Mouse (Mus musculus) thymus, postnatal 25 days (tissue): ENCODE data around the gene Skor1.
A peak's percentile ranks its signal among the peaks of the same experiment; 100 is the strongest.

Source experiments
- DNase-seq: peaks from one replicate; pipeline ENCODE4 v3.0.0; 2022

Gene Skor1

DNA sequence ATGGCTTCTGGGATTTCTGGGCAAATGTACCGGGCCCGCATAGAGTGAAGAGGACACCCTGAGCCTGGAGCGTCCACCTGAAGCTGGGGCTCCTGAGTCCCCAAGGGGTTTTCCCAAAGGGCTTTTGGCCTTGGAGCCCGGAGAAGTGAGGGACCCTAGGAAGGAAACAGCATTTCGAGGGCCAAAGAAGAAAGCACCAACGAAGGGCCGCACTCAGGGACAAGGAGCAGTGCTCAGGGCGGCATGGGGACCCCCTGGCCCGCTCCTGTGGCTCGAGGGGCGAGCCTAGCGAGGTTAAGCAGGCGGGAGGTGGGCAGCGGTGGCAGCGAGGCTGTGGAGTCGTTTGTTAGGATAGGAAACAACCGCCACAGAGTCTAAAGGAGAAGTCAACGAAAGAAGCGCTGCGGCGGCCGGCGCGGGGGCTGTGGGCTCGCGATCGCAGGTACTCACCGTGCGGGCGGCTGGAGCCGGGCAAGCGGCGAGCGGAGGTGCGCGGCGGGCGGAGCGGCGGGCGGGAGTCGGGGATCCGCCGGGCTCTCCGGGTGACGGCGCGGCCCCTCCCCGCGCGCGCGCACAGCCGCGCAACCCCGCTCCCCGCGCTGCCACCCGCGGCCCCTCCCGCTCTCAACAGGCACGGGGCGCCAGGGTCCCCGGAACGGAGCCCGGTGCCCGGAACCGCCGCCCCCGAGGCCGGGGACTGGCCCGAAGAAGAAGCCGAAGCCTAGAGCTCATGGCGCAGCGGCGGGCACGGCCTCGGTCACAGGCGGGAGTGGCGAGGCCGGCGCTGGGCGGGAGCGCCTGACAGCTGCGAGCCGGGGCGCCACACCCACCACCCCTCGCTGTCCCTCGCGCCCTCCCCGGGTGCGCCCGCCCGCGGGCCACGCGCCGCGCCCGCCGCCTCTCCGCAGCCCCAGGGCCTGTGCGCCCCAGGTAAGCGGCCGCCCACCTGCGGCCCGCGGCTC lies at the start of gene Skor1:
Gene Skor1 (minus strand): TSS at position 552 of the 962 bp plus-strand sequence.
- no peak for DNase-seq

DNA sequence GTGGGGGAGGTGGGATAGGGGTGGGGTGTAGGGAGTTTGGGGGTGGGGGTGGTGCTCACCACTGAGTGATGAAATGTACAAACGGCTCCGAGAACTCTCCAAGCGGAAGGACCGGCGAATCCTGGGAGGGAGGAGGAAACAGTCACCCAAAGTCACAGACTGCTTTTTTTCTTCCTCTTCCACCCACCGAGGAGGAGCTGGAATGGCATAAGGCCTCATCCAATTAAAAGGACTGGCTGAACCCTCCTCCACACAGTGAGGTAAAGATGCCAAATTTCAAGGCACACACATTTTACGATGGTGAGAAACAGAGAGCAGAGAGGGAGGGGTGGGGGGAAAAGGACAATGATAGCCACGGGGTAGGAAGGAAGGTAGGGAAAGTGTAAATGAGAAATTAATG lies 48.5 kb upstream of the Skor1 start:
- DNase-seq = no peak

DNA sequence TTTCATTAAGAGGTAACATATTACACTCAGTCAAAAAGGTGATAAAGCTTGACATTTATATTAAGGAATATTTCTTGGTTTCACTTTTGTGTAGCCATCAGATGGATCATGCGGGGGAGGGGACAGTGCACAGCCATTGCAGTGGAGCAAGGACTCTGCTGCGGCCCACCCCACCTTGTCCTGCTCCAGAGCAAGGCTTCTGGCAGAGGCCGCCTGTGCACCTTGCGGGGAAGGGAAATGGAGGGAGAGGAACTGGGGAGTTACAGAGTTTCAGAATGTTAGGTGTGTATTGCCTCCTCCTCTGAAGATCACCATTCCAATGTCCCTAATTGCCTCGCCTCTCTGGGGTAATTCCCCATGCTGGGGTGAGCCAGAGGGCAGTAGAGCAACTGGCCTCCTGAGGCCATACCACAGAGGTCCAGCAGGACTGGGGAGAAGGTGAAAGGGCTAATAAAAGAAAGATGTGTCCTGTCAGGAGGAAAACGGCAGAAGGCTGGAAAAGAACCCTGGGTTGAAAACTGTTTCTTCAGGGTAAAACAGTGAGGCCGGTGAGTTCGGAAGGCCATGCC lies 47.4 kb upstream of the Skor1 start:
- no peak for DNase-seq

DNA sequence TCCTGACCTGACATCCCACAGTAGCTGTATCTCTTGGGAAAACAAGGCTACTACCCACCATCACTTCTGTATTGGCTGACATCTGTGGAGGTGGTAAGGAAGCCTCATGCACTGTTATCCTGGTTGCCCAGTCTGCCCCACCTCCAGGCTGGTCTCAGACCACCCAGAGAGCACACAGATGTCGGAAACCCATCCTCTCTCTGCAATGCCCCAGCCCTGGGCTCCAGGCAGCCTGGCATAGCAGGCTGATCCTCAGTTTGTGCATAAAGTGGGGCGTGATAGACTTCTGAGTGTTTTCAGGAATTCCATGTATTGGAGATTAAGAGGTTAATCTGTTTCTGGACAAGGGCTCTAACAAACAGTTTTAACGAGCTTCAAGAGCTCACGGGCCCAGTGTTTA lies 46.8 kb upstream of the Skor1 start:
- no peak for DNase-seq

DNA sequence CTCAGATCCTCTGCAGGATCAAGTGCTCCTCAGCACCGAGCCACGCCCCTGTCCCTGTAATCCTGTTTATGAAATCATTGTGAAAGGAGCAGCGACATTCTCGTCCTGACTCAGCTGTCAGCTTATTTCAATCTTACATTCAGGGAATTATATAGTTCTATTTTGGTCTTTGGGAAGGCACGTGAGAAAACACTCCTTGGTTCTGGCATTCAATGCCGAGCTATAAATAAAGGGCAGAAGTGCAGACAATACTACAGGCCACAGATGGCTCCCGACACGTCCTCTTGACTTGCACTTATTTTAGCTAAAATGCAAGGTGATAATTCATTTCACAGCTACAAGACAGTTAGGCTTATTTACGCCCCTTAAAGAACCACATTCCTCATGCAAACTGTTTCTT lies 46.0 kb upstream of the Skor1 start:
- DNase-seq = no peak

DNA sequence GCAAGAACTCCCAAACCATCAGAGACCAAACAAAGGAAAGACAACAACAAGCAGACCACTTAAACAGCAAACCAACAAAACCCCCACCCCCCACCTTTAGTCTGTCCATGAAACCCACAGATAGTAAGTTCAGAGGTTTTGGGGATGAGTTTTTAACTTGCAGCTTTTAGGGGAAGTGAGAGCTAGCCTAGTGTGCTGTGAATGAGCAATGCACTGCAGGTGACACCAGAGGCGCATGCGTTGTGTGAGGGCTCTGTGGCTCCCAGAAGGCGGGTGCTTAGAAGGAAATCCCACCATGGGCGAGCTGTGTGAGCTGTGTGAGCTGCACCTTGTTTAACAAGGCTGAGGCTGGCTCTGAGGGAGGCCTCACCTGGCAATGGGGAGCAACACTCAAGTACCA lies 44.0 kb upstream of the Skor1 start:
- no peak for DNase-seq

DNA sequence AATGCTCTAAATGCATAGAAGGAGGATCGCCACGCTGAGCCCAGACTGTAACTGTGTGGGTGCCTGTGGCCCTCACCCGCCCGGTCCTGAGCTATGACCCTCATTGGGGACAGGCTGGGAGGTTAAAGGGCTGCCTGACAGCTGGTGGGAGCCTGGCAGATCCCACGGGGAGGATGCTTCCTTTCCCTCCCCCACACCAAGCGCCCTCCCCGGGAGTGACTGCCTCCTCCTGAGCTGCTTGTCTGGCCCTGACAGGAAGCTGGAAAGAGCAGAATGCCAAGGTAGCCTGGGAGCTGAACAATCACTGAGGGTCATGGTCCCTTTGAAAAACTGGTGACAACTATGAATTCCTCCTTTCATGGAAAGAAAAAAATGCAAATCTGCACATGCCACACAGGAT lies 38.5 kb upstream of the Skor1 start:
- DNase-seq = no peak

DNA sequence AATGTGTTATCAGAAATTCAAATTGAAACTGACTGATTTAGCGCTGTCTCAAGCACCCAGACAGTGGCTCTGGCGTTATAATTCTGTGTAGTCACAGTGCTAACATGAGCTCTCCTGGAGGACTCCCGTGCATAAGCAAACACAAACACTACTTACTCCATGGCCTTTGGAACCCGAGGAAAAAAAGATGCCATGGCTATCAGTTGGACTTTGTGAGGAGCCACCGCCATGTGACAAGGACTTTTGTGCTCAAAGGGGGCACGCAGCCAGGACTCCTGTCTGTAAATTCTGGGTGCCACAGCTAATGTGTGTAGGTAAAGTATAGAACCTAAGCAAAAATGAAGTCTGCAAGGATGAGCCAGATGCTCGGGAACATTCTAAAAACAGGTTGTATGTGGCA lies 36.5 kb upstream of the Skor1 start:
- no peak for DNase-seq

DNA sequence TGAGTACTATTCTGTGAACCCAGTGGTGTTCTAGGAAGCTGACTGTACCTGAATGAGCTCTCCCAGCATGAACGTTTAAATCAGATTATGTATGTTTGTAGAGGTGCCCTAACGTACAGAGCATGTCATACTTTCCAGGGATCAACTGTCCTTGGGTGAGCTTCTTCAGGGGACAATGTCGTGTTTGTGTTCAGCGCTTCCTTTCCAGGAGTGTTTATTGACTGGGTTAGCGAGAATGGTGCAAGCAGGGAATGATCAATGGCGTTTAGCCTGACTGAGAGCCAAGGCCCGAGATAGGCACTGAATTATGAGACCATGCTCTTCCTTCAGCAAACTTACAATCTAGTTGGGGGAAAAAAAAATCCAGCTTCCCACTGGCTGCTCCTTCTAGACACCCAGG lies 35.1 kb upstream of the Skor1 start:
- DNase-seq = no peak

DNA sequence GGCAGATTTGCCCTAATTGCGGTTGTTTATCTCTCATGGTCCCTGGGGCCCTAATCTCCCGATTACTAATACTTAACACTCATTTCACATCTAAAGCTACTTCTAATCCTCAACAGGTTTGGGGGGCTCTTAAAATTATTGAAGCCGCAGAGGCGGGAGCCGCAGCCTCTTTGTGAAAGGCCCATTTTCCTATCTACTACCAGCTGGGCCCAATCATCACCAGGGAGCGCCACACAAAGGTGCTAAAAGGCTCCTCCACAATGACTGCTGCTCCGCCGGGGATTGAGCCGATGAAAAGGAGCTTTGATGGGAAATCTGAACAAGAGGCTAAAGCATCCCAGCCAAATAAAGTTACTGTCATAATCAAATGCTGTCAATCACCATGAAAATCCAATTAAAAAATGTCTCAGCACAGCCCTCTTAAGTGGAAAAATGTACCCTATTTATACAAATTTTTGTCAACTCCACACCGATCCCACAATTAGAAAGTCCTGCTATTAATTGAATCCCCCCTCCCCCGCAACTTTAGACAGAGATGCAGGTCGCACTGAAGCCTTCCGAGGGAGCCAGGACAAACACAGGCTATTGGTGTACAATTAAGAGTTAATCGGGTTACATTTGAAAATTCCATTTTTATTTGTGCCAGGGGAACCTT lies 33.7 kb upstream of the Skor1 start:
- no peak for DNase-seq

DNA sequence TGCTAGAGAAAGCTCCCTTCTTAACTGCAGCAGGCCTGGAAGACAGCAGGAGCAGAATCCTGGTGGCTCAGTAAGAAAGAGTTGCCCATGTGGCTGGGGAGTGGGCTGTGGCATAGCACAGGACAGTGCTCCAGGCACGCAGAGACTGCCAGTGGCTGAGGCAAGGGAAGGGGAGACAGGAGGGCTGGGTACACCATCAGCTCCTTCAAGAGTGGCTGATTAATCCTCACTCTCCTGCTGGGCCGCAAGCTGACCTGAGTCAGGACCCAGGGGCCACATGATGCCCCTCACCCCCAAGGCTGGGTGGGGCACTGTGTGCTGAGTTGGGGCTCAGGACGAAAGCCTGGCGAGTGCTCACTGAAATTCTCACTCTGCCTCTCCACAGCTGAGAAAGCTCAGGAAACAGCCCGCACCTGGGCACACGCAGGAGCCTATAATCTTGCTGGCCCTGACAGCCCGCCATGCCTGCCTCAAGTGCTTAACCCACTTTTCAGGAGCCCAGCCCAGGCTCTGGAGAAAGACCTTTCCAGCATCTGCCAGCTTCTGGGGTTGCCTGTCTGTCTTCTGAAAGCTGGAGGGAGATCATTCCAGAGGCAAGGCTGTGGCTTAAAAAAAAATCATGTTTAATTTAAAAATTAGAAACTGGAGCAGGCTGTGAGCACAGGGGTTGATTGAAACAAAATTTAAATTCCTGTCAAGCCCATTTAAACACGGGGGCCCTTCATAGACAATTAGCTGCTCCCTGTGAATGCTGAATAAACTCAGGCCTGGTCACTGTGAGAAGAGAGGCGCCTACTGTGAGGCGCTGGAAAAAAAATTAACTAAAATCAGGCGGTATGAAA lies 32.8 kb upstream of the Skor1 start:
- DNase-seq = no peak

DNA sequence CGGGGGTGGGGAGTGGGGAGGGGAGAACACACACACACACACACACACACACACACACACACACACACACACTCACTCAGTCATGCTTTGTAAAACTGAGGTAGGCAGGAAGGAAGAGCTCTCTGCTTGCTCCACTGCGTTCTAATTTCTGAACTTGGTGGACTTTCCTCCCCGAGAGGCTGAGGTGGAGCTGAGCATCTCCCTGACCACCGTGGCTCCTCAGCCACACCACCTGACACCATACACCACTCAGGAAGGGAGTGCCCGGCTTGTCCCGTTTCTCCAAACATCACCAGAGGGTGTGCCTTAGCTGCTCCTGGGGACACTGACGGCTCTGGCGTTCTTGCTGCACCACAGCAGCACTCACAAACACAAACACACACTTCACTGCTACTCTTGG lies 29.5 kb upstream of the Skor1 start:
- no peak for DNase-seq

DNA sequence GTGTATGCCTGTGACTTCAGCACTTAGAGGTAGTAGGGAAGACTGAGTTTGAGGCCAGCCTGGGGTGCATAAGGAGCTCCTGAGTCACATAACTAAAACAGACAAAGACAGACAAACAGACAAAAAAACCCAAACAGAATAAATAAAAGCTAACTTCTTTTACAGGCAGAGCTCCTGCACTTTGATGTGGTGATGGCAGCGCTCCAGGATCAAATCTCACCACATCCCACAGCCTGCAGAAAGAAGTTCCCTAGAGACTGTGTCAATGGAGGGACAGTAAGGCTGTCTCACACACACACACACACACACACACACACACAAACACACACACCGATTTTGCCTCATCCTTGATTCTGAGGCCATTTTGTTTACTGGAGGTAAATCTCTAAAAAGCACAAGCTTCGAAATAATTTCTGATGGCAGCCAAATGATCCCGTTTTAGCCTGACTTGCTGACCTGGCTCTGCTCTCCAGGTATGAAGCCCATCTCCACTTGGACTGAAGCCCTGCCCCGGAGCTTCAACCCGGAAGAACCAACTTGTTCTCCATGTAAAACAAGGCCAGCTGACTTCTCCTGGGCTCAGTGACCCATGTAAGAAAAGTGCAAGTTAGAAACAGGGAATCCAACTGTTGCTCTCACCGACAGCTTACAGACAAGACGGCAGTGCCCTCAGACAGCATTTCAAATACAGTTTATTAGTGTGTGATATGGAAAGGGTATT lies 25.4 kb upstream of the Skor1 start:
- peak; percentile 38 for DNase-seq

DNA sequence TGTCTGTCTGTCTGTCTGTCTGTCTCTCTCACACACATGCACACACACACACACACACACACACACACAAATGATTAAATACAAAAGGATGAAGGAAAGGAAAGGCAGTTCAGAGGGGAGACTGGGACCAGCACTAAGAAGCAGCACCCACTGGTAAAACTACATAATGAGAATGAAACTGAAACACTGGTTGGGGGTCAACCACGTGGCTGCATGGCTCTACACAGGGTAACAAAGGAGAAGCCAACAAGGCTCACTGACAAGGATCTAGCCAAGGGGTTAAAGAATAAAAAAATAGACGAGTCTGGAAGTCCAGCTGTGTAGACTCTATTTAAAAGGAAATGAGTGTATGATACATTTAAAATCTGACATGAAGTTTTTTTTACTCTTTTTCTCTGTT lies 23.2 kb upstream of the Skor1 start:
- DNase-seq = no peak

DNA sequence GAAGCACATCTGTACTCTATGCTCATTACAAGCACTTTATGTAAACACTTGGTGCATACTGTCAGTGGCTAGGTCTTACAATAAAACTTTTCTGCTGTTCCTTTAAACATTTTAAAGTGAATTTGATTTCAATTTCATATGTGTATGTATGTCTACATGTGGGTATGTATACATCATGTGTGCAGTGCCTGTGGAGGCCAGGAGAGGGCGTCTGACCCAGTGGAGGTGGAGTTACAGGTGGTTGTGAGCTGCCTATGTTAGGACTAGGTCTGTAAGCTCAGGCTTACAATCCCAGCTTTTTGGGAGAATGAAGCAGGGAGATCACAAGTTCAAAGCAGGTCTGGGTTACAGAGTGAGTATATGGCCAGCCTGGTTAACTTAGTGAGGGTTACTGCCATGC lies 20.4 kb upstream of the Skor1 start:
- no peak for DNase-seq

DNA sequence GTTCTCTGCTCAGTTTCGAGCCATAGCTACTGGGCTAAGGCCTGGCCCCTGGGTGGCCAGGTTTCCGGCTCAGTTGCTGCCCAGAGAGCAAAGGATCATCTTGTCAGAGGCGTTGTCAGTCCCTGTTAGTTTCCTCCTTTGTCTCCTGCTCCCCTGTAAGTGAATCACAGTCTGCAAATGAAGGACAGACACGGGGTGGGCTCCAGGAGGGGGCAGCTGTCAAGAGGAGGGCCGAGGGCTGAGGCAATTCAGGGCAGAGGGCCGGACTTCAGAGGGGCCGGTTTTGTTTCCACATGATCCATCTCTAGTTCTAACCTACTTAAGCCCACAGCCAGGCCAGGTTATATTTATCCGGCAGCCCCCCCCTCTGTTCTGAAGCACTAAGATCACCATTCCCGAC lies 16.3 kb upstream of the Skor1 start:
- DNase-seq = no peak

DNA sequence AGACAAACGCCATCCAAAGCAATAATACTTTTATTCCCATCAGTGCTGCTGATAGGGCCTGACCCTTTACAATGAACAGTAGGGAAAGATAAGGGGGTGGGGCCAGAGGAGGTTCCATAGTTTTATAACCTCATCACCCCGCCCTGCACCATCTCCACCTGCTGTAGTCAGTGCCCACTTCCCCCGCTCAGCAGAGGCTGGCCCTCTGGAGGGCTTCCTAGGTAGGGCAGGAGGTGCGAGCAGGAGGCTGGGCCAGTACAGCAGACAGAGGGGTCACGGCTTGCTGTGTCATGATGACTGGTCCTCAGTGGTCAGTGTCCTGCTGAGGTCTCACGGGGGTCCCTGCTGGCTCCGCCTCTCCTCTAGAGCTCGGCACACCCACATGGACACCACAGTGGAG lies 15.0 kb upstream of the Skor1 start:
- DNase-seq = no peak

DNA sequence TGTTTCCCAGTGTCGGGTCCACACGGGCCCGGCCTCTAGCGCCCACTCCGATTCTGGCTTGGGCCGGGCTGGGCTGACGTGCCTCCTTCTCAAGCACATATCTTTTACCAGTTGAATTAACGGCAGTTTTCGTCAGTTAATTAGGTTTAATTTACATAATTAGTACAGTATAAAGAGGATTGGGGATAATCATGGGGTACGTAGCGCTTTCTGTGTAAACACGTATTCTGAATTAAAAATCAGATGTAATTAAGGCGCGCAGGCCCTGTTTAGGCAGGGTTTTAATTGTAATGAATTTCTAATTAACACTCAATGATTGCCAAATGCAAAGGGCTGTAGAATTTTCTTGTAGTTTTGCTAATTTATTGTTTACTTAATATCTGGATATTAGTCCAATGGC lies 3.2 kb upstream of the Skor1 start:
- DNase-seq = no peak

DNA sequence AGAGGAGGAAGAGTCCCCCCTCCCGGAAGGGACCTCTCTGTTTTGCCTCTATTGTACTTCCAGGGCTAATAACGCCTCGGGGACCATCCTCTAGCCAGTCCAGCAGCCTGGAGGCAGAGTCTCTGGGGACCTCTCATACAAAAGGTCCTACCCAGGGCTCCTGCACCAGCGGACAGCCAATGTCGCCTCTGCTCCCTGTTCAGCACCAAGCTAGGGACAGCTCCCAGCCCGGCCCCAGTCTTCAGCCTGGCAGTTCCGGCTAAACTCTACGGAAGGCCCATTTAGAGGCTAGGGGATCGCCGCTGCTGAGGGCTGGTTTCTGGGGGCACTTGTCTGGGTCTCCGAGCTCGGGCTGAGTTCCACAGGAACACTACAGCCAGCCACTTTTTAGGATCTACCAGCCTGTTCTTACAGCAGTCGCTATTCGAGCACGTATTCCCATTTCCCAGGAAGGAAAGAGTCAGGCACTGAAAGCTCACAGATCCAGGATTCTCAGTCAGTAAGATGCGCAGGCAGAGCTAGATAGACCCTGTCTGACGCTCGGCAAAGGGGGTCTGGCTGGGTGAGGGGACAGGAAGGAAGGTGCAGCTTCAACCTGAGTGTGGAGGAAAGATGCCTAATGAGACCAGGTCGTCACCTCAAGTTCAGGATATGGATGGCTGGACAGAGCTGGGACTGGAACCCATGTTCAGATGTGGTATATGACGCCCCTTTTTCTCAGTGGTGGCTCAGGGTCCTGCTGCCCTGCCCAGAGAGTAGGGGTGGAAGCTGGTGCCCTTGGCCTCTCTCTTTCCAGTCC lies 2.5 kb upstream of the Skor1 start:
- DNase-seq = peak; percentile 57

DNA sequence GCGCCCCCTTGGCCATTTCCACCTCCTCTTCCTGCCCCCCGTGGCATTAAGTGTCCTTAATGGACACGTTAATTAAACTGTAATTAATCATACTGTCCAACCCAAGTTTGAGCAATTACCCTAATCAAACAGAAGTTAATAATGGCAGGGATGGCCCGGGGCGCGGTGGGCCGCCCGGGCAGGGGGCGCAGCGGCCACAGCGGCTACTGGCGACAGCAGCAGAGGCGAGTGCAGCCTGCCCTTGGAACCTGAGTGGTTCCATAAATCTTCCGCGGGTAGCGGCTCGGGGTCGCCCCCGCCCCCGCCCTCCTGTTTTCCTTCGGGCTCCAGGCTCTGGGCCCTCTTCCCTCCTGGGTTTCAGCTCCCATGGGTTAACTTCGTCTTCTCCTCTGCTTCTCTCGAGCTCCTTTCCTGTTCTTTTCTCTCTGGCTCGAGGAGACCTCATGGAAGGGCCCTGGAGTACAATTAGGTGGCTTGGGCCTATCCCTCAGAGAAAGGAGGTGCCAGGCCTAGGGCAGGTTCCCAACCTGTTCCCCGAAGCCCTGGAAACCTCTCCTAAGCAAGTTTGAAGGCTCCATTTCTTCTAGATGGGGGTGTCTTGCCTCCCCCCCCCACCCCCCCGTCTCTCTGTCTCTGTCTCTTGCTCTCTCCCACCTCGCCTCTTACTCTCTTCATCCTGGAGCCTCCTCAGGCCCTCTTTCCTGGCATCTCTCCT lies 1.5 kb upstream of the Skor1 start:
- no peak for DNase-seq

DNA sequence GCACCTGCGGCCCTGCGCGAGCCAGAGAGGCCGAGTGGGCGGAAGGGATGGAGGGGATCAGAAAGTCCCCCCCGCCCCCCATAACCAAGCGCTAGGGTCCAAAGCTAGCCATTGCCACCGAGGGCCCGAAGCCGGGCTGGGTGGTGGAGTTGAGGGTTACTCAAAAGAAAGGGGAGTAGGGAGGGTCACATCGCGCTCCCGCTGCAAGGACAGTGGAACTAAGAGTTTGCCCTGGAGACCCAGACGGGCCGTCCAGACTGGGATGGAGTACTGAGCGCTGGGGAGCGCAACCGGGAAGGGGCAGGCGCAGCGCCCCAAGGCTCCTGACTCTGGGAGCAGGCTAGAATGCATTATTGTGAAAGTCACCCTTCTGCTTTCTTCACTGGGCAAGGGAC lies 608 bp upstream of the Skor1 start:
- DNase-seq = no peak
